Mouse (Mus musculus) megakaryocyte, embryonic 14.5 days (primary cell): Measurements from ENCODE around the gene Igf1r. TPM values are rescaled to one million over a fixed set of nuclear protein-coding genes. Genes with fewer than 3 reads are reported as not detected.

ENCODE experiments used
- H3K27me3 ChIP-seq: replicated peaks from 2 replicates; pipeline ENCODE3; 2012; ENCODE audit warnings: inconsistent platforms
- H3K36me3 ChIP-seq: replicated peaks from 2 replicates; pipeline ENCODE3; 2012; ENCODE audit warnings: low read length, inconsistent platforms, mixed read lengths
- H3K4me1 ChIP-seq: 2 replicates; pipeline ENCODE4 v1.6.1; 2012; ENCODE audit warnings: inconsistent platforms
- H3K4me3 ChIP-seq: replicated peaks from 2 replicates; pipeline ENCODE3; 2012; ENCODE audit warnings: moderate library complexity, mild to moderate bottlenecking, inconsistent platforms
- H3K9me3 ChIP-seq: 2 replicates; pipeline ENCODE4 v1.6.1; 2012; ENCODE audit warnings: inconsistent platforms
- FLI1 ChIP-seq: IDR thresholded peaks from 2 replicates; pipeline ENCODE4 v1.6.1; 2012; ENCODE audit warnings: low read length, inconsistent platforms, mixed read lengths
- GATA1 ChIP-seq: IDR thresholded peaks from 3 replicates; pipeline ENCODE4 v1.6.1; 2012; ENCODE audit warnings: mixed read lengths, low read length, inconsistent platforms, borderline replicate concordance
- polyA plus RNA-seq: library from polyadenylated mRNA; stranded (reverse); fragments of >175 nt; gene quantifications from 2 replicates; pipeline ENCODE4 v1.2.3, GENCODE M21; 2012; ENCODE audit warnings: low replicate concordance; ENCODE audit not compliant: insufficient read depth

The Igf1r gene
- polyA plus RNA-seq, 1 experiment = 8.7 TPM

GRCm38 (mm10) chr7:68061434-68061833 lies 108.8 kb downstream of the Igf1r start:
- Histone ChIP-seq H3K4me3 (no peak overlapping the region), H3K27me3 (no peaks in the 10 kb centered on the region), H3K9me3 (no peaks in the 10 kb centered on the region), H3K4me1 (peaks cover 67% of the 10 kb centered on the region), H3K36me3 (peaks cover 37% of the 10 kb centered on the region)
- TF ChIP-seq FLI1 (no peak), GATA1 (no peak)

GRCm38 (mm10) chr7:68062170-68062848 lies 109.7 kb downstream of the Igf1r start:
- H3K4me1 ChIP-seq = peaks cover 64% of the 10 kb centered on the region
- H3K27me3 ChIP-seq = no peaks in the 10 kb centered on the region
- H3K36me3 ChIP-seq = peaks cover 37% of the 10 kb centered on the region
- no peaks in the 10 kb centered on the region for H3K9me3 ChIP-seq
- no peak for TF ChIP-seq FLI1
- peak overlapping the region; percentile 69 for H3K4me3 ChIP-seq

GRCm38 (mm10) chr7:68062849-68063208 lies 110.2 kb downstream of the Igf1r start:
- H3K4me1 ChIP-seq = peaks cover 63% of the 10 kb centered on the region
- no peaks in the 10 kb centered on the region for H3K9me3 ChIP-seq
- no peak for TF ChIP-seq FLI1
- TF ChIP-seq GATA1 = no peak
- H3K4me3 ChIP-seq = no peak overlapping the region
- H3K36me3 ChIP-seq = peaks cover 40% of the 10 kb centered on the region
- no peaks in the 10 kb centered on the region for H3K27me3 ChIP-seq

- Histone ChIP-seq H3K9me3 (no peaks in the 10 kb centered on the region), H3K36me3 (peaks cover 45% of the 10 kb centered on the region), H3K27me3 (no peaks in the 10 kb centered on the region), H3K4me1 (peaks cover 69% of the 10 kb centered on the region), H3K4me3 (peak overlapping the region; percentile 8)
- TF ChIP-seq GATA1 (no peak), FLI1 (no peak)
Measured at GRCm38 (mm10) chr7:68063711-68064110, 111.1 kb downstream of the Igf1r start.

- Histone ChIP-seq H3K9me3 (no peaks in the 10 kb centered on the region), H3K27me3 (no peaks in the 10 kb centered on the region), H3K36me3 (peaks cover 44% of the 10 kb centered on the region), H3K4me1 (peaks cover 72% of the 10 kb centered on the region), H3K4me3 (no peak overlapping the region)
- TF ChIP-seq FLI1 (no peak), GATA1 (no peak)
Measured at GRCm38 (mm10) chr7:68064120-68064519, 111.5 kb downstream of the Igf1r start.

- peaks cover 76% of the 10 kb centered on the region for H3K4me1 ChIP-seq
- TF ChIP-seq GATA1 (no peak), FLI1 (no peak)
- H3K9me3 ChIP-seq = no peaks in the 10 kb centered on the region
- H3K4me3 ChIP-seq = peak overlapping the region; percentile 0
- no peaks in the 10 kb centered on the region for H3K27me3 ChIP-seq
- peaks cover 42% of the 10 kb centered on the region for H3K36me3 ChIP-seq
Measured at GRCm38 (mm10) chr7:68064647-68065362, 112.2 kb downstream of the Igf1r start.

- no peak for TF ChIP-seq GATA1
- no peak for TF ChIP-seq FLI1
Measured at GRCm38 (mm10) chr7:68065904-68066303, 113.3 kb downstream of the Igf1r start.

GRCm38 (mm10) chr7:68067321-68067720 lies 114.7 kb downstream of the Igf1r start:
- H3K27me3 ChIP-seq = no peaks in the 10 kb centered on the region
- no peak overlapping the region for H3K4me3 ChIP-seq
- TF ChIP-seq FLI1 (no peak), GATA1 (no peak)
- H3K36me3 ChIP-seq = peaks cover 20% of the 10 kb centered on the region
- no peaks in the 10 kb centered on the region for H3K9me3 ChIP-seq
- peaks cover 81% of the 10 kb centered on the region for H3K4me1 ChIP-seq

More at GRCm38 (mm10) chr7:68065904-68066303, 113.3 kb downstream of the Igf1r start:
- Histone ChIP-seq H3K9me3 (no peaks in the 10 kb centered on the region), H3K4me1 (peaks cover 80% of the 10 kb centered on the region), H3K27me3 (no peaks in the 10 kb centered on the region), H3K4me3 (no peak overlapping the region), H3K36me3 (peaks cover 31% of the 10 kb centered on the region)

- TF ChIP-seq GATA1 (no peak), FLI1 (no peak)
- H3K9me3 ChIP-seq = no peaks in the 10 kb centered on the region
- no peaks in the 10 kb centered on the region for H3K27me3 ChIP-seq
- peaks cover 73% of the 10 kb centered on the region for H3K4me1 ChIP-seq
- H3K36me3 ChIP-seq = peaks cover 11% of the 10 kb centered on the region
- H3K4me3 ChIP-seq = peak overlapping the region; percentile 35
Measured at GRCm38 (mm10) chr7:68069324-68069723, 116.7 kb downstream of the Igf1r start.

- TF ChIP-seq GATA1 = no peak
- TF ChIP-seq FLI1 = no peak
- H3K27me3 ChIP-seq = no peaks in the 10 kb centered on the region
- peaks cover 66% of the 10 kb centered on the region for H3K4me1 ChIP-seq
- peaks cover 10% of the 10 kb centered on the region for H3K36me3 ChIP-seq
- no peaks in the 10 kb centered on the region for H3K9me3 ChIP-seq
- H3K4me3 ChIP-seq = peak overlapping the region; percentile 62
Measured at GRCm38 (mm10) chr7:68070030-68070429, 117.4 kb downstream of the Igf1r start.
